Mouse (Mus musculus) spleen, adult 10 weeks (tissue): ENCODE results near the gene Vipr1. TPM values are rescaled to one million over a fixed set of nuclear protein-coding genes. Genes with fewer than 3 reads are reported as not detected.

ENCODE experiments used
- polyA plus RNA-seq: library from polyadenylated mRNA; stranded (reverse); fragments of 350-450 nt; fragmentation: Illumina TruSeq; extraction: RNeasy Lipid Tissue Mini Kit (QIAGEN cat#74804); gene quantifications from one replicate; pipeline ENCODE4 v1.2.3, GENCODE M21; 2015; ENCODE audit warnings: low replicate concordance; ENCODE audit not compliant: insufficient read depth

The Vipr1 gene
- 10.0 TPM for polyA plus RNA-seq

DNA sequence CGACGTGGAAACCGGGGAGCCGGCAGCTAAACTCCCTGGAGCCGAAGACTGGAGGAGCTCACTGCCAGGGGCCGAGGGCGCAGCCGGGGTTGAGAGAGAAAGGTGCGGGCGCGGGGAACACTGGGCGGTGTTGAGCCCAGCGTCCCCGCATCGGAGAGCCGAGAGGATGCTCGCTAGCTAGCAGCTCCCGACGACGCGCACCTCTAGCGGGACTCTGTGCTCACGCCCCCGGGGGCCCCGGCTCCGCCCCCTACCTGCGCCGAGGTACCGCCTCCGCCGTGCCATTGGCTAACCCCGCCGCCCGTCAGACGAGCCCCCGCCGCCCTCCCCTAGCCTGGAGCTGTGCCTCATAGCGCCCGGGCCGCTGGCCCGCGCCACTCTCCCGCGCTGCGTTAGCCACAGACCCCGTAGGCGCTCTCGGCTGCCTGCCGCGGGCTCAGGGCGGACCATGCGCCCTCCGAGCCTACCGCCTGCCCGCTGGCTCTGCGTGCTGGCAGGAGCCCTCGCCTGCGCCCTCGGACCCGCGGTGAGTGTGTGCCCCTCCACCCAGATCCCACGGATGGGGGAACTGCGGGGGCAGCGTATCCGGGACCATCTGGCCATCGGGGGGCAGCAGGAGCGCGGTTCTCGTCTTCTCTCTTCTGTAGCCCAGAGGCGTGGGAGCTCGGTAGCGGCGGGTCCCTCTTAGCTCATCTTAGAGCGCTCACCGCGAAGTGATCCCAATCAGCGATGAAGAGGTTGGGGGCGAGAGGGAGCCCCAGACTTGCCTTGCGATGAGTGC, at the start of gene Vipr1:
Gene Vipr1 (plus strand): TSS at position 316 of the 781 bp plus-strand sequence.

DNA sequence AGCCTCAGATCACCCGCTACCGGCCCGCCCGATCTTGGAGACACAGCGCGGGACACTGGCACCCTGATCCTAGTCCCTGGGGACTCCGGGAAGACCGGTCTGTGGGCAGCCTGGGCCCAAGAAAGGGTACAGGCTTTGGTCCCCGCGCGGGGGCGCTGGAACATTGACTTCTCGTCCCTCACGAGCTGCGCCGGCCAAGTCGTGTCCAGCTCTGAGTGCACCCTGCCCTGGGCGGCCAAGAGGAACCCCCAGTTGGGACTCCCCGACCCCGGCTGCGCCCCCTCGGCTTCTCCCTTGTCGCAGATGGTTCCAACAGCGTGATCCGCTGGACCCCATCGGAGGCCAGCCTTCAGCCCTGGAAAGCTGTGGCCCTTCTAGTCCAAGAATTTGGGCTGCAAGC, 515 bp upstream of the Vipr1 start, which contains the start of gene Lyzl4:
Gene Lyzl4 (minus strand): TSS at position 96 of the 400 bp plus-strand sequence.

DNA sequence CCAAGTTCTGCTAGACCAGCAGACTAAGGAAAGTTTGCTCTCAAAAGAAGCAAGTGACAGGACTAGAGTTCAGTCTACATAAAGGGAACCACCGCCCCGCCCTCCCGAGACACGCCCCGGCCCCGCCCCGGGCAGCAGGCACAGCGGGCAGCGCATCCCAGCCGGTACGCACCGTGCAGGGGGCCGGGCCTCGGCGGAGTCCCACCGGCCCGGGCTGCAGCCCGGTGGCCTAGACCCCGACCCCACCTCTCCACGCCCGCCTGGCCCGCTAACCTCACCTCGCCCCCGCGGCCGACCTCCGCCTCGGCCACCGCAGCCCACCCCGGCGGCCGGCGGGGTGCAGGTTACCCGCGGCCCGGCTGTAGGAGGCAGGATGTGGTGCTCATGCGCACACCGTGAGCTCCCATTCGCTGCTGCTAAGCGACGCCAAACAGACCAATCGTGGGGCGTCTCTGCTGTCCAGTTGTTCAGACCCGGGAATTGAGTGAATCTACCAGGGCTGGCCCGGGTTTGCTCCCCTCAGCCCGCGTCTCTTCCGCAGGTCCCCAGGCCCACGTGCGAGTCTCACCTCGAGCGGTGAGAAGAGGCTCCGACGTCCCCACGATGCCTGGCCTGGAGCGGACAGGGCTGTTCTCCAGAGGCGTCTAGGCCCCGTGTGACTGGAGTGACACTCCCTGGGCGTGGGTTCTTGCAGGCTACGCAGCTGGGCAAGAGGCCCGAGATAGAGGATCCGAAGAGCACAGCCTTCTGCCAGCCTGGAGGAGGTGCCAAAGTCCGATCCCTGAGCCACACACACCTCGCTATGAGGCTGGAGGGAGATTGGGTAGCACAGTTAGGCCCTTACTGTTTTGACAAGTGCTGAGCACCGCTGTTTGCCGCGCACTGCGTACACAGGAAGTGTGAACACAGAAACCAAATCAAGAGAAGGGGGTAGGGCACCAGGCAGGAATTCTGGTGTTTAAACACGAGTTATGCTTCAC, 62.4 kb downstream of the Vipr1 start, which contains the start of gene Sec22c:
Gene Sec22c (minus strand): TSS at position 845 of the 980 bp plus-strand sequence.

DNA sequence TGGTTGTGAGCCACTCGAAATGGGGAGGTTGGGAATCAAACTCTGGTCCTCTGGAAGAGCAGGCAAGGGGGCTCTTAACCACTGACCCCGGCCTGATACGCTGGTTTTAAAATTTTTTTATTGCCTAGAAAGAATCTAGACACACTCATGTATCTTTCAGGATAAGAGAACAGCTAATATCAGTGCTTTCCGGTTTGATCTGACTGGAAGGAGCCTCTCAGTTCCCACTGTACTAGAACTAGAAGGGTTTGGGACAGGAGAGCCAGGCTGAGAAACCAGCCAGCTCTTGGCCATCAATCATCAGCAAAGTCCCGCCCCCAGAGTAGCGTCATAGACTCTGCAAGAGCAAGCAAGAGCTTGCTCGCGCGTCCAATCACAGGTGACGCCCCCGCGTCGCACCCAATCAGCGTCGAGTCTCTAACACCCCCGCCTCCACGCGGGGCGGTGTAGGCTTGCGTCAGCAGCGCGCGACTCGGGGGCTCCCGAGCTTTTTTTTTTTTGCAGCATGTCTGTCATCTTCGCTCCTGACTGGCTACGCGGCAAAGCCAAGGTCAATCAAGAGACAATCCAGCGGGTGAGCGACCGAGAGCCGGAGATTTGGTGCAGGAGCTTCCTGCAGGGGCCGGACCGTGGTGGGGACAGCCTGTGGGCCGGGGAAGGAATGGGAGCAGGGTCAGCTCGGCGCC, 67.5 kb downstream of the Vipr1 start, which contains the start of gene Ss18l2:
Gene Ss18l2 (plus strand): TSS at position 432 of the 686 bp plus-strand sequence.

DNA sequence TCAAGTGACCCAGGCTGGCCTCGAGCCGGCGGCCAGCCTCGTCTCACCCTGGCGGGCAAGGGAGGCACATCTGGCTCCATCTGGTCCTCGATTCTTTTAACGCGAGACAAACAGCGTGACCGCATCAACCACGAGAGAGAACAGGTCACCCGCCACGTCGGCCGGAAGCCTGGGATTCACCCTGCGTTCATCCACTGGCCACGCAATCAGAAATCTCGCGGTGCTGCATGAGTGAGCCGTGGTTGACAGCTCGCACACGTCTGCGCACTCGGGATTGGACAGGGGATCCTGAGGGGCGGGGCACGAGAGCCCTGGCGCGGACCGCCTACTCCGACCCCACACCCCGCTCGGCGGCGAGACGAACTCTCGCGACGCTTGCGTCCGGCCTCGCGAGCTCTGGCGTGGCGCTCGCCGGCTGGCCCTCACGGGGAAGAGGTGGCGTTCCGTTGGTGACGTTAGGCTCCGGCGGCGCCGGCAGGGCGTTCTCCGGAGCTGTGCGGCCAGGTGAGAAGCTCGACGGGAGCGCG, 76.3 kb downstream of the Vipr1 start, which contains the start of gene Nktr:
Gene Nktr (plus strand): TSS at position 378 of the 527 bp plus-strand sequence.

Other genes starting within 250 kb of the Vipr1 start
- not detected for gene Cck, start 147.0 kb upstream of the Vipr1 start, polyA plus RNA-seq
- gene Lyzl4, start 620 bp upstream of the Vipr1 start, polyA plus RNA-seq: not detected
- 7.6 TPM for gene Sec22c, start 62.8 kb downstream of the Vipr1 start, polyA plus RNA-seq
- gene Ss18l2, start 67.6 kb downstream of the Vipr1 start, polyA plus RNA-seq: 26.5 TPM
- 206 TPM for gene Nktr, start 76.5 kb downstream of the Vipr1 start, polyA plus RNA-seq
- gene Zfp651, start 116.6 kb downstream of the Vipr1 start, polyA plus RNA-seq: 0.81 TPM
- gene Klhl40, start 134.9 kb downstream of the Vipr1 start, polyA plus RNA-seq: not detected
- not detected for gene Hhatl, start 149.8 kb downstream of the Vipr1 start, polyA plus RNA-seq
- not detected for gene Ccdc13, start 196.7 kb downstream of the Vipr1 start, polyA plus RNA-seq
- gene Higd1a, start 215.6 kb downstream of the Vipr1 start, polyA plus RNA-seq: 51.9 TPM